Mouse (Mus musculus) midbrain, embryonic 13.5 days (tissue): ENCODE data around the gene Hoxb2. TPM values are rescaled to one million over a fixed set of nuclear protein-coding genes. Genes with fewer than 3 reads are reported as not detected.

Experiments
- ATAC-seq: fragments of 200-750 bp; cut with Nextera tagmentation; 2 replicates; pipeline ENCODE4 v1.8.0; 2017; ENCODE audit warnings: mild to moderate bottlenecking, moderate TSS enrichment, moderate library complexity
- H3K27ac ChIP-seq: fragments of 300-500 bp; sonication (generic); 2 replicates; pipeline ENCODE4 v1.5.1; 2015; ENCODE audit warnings: inconsistent platforms, mild to moderate bottlenecking, moderate library complexity
- H3K27me3 ChIP-seq: fragments of 300-500 bp; sonication (generic); 2 replicates; pipeline ENCODE4 v1.6.1; 2015; ENCODE audit warnings: mild to moderate bottlenecking, inconsistent platforms
- H3K36me3 ChIP-seq: fragments of 300-500 bp; sonication (generic); 2 replicates; pipeline ENCODE4 v1.6.1; 2015; ENCODE audit warnings: mild to moderate bottlenecking, inconsistent platforms
- H3K4me1 ChIP-seq: fragments of 300-500 bp; sonication (generic); replicated peaks from 2 replicates; pipeline ENCODE4 v1.6.1; 2015; ENCODE audit warnings: inconsistent platforms
- H3K4me2 ChIP-seq: fragments of 300-500 bp; sonication (generic); replicated peaks from 2 replicates; pipeline ENCODE4 v1.6.1; 2015; ENCODE audit warnings: moderate library complexity, mild to moderate bottlenecking, inconsistent platforms
- H3K4me3 ChIP-seq: fragments of 300-500 bp; sonication (generic); replicated peaks from 2 replicates; pipeline ENCODE4 v1.5.1; 2015; ENCODE audit warnings: mild to moderate bottlenecking, inconsistent platforms
- H3K9ac ChIP-seq: fragments of 300-500 bp; sonication (generic); replicated peaks from 2 replicates; pipeline ENCODE4 v1.6.1; 2015; ENCODE audit warnings: mild to moderate bottlenecking, inconsistent platforms
- H3K9me3 ChIP-seq: fragments of 300-500 bp; sonication (generic); 2 replicates; pipeline ENCODE4 v1.6.1; 2016; ENCODE audit warnings: mild to moderate bottlenecking, inconsistent platforms
- WGBS: fragments of 180-500 bp; shearing (Covaris S2); methylation state at CpG from one replicate; pipeline ENCODE4 v1.1.7; 2015; 5-methylcytosine and 5-hydroxymethylcytosine counted together
- polyA plus RNA-seq: library from polyadenylated mRNA; unstranded; fragments of >200 nt; fragmentation: Nextera tagmentation; extraction: Ambion mirVana; gene quantifications from 2 replicates; pipeline ENCODE4 v1.2.1, GENCODE M21; 2015

Gene Hoxb2
- polyA plus RNA-seq, 1 experiment from 2014 or later = 0.19 TPM

- H3K36me3 ChIP-seq = no peaks in the 10 kb centered on the region
- H3K4me3 ChIP-seq = no peak overlapping the region
- no peak overlapping the region for H3K4me2 ChIP-seq
- peaks cover 100% of the 10 kb centered on the region for H3K27me3 ChIP-seq
- ATAC-seq = no peak
- H3K9ac ChIP-seq = no peak overlapping the region
- H3K4me1 ChIP-seq = no peaks in the 10 kb centered on the region
- H3K9me3 ChIP-seq = no peaks in the 10 kb centered on the region
- H3K27ac ChIP-seq = no peak overlapping the region
- WGBS = 3% methylated on average over 5 of the region's 5 CpGs
Observed at GRCm38 (mm10) chr11:96327750-96328149, 22.6 kb upstream of the Hoxb2 start.

DNA sequence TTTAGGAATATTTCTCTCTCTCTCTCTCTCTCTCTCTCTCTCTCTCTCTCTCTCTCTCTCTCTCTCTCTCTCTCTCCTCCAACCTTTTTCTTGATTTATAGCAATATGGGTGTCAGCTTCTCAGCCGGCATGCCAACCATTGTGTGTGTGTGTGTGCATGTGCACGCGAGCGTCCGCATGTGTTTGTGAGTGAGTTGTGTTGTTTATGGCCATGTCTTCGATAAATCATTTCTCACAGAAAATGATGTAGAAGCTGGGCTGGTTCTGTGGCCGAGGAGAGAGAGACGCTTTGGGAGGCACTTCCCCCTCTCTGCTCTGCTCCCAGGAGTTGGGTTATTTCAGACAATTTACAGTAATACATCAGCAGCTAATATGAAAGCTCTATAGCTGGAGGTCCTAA is 21.7 kb upstream of the Hoxb2 start:
- Histone ChIP-seq H3K4me1 (0 out of 2 replicates have a peak, but pooled peaks cover 2% of the 10 kb centered on the region), H3K9me3 (no peaks in the 10 kb centered on the region), H3K9ac (no peak overlapping the region), H3K4me2 (no peak overlapping the region), H3K27ac (no peak overlapping the region), H3K4me3 (no peak overlapping the region), H3K36me3 (no peaks in the 10 kb centered on the region), H3K27me3 (peaks cover 100% of the 10 kb centered on the region)
- no peak for ATAC-seq
- WGBS = 3% methylated on average over 8 of the region's 8 CpGs

DNA sequence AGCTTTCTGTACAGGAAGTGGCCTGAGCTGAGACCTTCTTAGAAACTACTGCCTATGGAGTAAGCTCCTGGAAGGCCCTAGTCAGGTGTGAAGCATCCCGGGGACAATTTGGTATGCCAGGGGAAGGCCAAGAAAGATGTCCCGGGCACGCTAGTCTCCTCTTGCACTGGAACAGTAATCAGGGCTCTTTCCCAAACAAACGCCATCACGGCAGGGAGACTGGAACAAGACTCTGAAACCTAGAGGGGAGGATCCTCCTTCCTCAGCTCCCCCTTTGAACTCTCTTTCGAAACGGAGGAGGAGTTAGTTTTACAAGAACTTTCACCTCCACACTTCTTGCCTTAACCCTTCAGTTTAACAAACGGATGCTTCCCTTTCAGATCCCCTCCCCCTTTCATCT is 18.2 kb upstream of the Hoxb2 start:
- no peaks in the 10 kb centered on the region for H3K36me3 ChIP-seq
- H3K27me3 ChIP-seq = peaks cover 100% of the 10 kb centered on the region
- no peak overlapping the region for H3K4me3 ChIP-seq
- H3K9me3 ChIP-seq = no peaks in the 10 kb centered on the region
- no peak overlapping the region for H3K4me2 ChIP-seq
- no peak overlapping the region for H3K9ac ChIP-seq
- ATAC-seq = no peak
- WGBS = 1% methylated on average over 8 of the region's 8 CpGs
- 0 out of 2 replicates have a peak, but pooled peaks cover 2% of the 10 kb centered on the region for H3K4me1 ChIP-seq
- no peak overlapping the region for H3K27ac ChIP-seq

GRCm38 (mm10) chr11:96332618-96333032 is 17.7 kb upstream of the Hoxb2 start:
- no peaks in the 10 kb centered on the region for H3K9me3 ChIP-seq
- no peak overlapping the region for H3K4me3 ChIP-seq
- 0 out of 2 replicates have a peak, but pooled peaks cover 2% of the 10 kb centered on the region for H3K4me1 ChIP-seq
- no peaks in the 10 kb centered on the region for H3K36me3 ChIP-seq
- H3K4me2 ChIP-seq = no peak overlapping the region
- WGBS = under 1% methylated on average over 35 of the region's 35 CpGs
- H3K9ac ChIP-seq = no peak overlapping the region
- no peak overlapping the region for H3K27ac ChIP-seq
- ATAC-seq = no peak
- peaks cover 100% of the 10 kb centered on the region for H3K27me3 ChIP-seq

- Histone ChIP-seq H3K4me2 (no peak overlapping the region), H3K27ac (no peak overlapping the region), H3K9me3 (no peaks in the 10 kb centered on the region), H3K27me3 (peaks cover 100% of the 10 kb centered on the region), H3K4me3 (no peak overlapping the region), H3K9ac (no peak overlapping the region), H3K36me3 (no peaks in the 10 kb centered on the region), H3K4me1 (0 out of 2 replicates have a peak, but pooled peaks cover 2% of the 10 kb centered on the region)
- WGBS = under 1% methylated on average over 17 of the region's 17 CpGs
- ATAC-seq = no peak
Observed at GRCm38 (mm10) chr11:96333241-96334001, 16.9 kb upstream of the Hoxb2 start.

DNA sequence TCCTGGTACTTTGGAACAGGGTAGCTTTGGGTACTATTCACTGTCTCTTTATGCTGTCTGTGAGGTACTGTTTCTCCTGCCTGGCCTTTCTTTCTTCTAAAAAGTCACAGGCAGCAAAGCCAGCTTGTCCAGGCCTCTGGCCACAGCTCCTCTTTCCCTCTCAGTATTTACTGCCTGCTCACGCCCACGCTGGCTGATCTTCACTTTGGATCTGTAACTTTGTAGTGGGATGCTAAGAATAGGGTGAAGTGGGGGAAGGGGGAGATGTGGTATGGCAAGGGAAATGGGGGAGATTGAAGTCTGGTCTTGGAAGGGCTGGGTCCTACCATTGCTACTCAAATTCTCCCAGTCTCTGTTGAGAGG is 16.3 kb upstream of the Hoxb2 start:
- H3K4me3 ChIP-seq = no peak overlapping the region
- H3K9ac ChIP-seq = no peak overlapping the region
- H3K36me3 ChIP-seq = no peaks in the 10 kb centered on the region
- 13% methylated on average over 2 of the region's 2 CpGs for WGBS
- H3K27ac ChIP-seq = no peak overlapping the region
- H3K27me3 ChIP-seq = peaks cover 100% of the 10 kb centered on the region
- no peaks in the 10 kb centered on the region for H3K9me3 ChIP-seq
- H3K4me1 ChIP-seq = 0 out of 2 replicates have a peak, but pooled peaks cover 2% of the 10 kb centered on the region
- no peak for ATAC-seq
- no peak overlapping the region for H3K4me2 ChIP-seq

- H3K36me3 ChIP-seq = no peaks in the 10 kb centered on the region
- H3K27me3 ChIP-seq = peaks cover 100% of the 10 kb centered on the region
- no peak overlapping the region for H3K9ac ChIP-seq
- 31% methylated on average over 3 of the region's 3 CpGs for WGBS
- 0 out of 2 replicates have a peak, but pooled peaks cover 2% of the 10 kb centered on the region for H3K4me1 ChIP-seq
- no peak overlapping the region for H3K27ac ChIP-seq
- H3K4me3 ChIP-seq = no peak overlapping the region
- no peak overlapping the region for H3K4me2 ChIP-seq
- no peaks in the 10 kb centered on the region for H3K9me3 ChIP-seq
- ATAC-seq = no peak
Observed at GRCm38 (mm10) chr11:96334998-96335397, 15.3 kb upstream of the Hoxb2 start.

DNA sequence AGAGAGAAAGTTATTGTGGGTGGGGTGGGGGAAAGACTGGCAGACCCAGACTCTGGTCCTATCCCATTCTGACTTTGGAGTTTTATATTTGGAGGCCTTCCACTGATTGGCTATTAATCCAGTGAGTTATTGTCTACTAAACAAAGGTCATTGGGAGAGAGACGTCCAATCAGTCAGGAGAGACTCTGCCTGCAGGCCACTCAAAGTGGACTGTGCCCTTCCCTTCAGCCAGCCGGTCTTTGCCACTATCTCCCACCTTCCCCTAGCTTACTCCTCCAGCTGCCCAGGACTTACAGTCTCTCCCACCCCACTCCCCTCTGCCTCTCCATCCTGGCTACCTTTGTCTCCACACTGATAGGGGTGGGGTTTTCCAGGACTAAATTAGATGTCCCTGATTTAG is 13.7 kb upstream of the Hoxb2 start:
- Histone ChIP-seq H3K4me1 (0 out of 2 replicates have a peak, but pooled peaks cover 2% of the 10 kb centered on the region), H3K9me3 (no peaks in the 10 kb centered on the region), H3K27me3 (peaks cover 100% of the 10 kb centered on the region), H3K4me3 (no peak overlapping the region), H3K36me3 (no peaks in the 10 kb centered on the region), H3K9ac (no peak overlapping the region), H3K27ac (no peak overlapping the region), H3K4me2 (no peak overlapping the region)
- WGBS = 0% methylated on average over 2 of the region's 2 CpGs
- ATAC-seq = no peak

DNA sequence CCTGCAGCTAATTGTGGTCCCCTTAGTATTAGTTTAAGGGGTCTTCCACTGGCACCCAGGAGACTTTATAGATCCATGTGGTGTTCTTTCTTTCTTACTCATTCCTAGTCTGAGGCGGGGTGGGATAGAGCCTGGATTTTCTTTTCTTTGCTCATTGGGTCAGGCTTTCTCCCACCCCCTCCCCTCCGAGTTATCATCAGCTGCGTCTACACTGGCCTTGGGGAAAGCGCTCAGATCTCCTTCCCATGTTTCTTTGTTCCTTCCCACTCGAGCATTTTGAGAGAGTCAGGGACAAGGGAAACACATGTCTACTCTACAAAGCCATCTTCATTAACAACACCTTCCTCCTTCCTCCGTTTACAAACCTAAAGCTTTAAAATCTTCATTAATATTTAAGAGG is 13.3 kb upstream of the Hoxb2 start:
- Histone ChIP-seq H3K4me2 (no peak overlapping the region), H3K27me3 (peaks cover 100% of the 10 kb centered on the region), H3K4me1 (0 out of 2 replicates have a peak, but pooled peaks cover 2% of the 10 kb centered on the region), H3K9me3 (no peaks in the 10 kb centered on the region), H3K9ac (no peak overlapping the region), H3K36me3 (no peaks in the 10 kb centered on the region), H3K4me3 (no peak overlapping the region), H3K27ac (no peak overlapping the region)
- ATAC-seq = no peak
- 0% methylated on average over 6 of the region's 6 CpGs for WGBS

DNA sequence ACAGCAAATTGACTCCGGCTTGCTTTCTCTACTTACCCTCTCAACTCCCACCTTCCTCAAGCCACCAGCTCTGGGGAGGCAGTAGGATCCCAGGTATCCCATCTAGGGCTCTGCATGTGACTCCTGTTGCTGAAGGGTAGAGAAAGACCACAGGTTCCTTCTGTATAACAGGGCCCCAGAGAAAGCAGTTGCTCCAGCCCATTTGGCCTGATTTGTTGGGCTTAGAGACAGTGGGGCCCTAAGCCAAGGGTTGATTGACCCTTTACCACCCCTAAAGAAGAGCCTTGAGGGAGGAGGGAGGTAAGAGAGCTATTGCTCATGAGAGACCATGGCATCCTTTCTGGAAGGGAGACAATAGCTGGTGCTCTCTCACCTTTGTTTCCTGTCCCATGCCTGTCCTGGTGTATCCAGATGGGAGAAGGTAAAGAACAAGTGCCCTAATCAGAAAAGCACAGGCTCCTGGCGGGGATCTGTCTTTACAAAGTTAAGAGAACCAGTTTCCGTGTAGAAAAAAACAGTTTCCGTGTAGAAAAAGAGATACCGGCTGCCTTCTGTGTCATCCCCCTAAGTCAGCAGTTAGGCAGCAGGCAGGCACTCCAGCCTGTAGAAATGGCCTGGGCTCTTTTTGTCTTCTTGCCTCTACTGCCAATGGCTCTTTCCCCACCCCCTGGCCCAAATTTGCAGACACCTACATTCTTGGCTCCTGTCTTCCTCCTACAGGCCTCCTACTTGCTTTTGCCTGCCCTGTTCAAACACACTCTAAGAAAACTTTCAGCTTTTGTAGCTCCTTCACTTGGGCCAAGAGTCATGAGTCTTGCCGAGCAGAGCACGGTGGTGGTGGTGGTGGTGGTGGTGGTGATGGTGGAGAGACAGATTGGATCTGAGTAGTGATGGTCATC is 11.1 kb upstream of the Hoxb2 start:
- no peaks in the 10 kb centered on the region for H3K36me3 ChIP-seq
- WGBS = 12% methylated on average over 7 of the region's 7 CpGs
- H3K27me3 ChIP-seq = peaks cover 100% of the 10 kb centered on the region
- no peak overlapping the region for H3K4me2 ChIP-seq
- no peak overlapping the region for H3K9ac ChIP-seq
- H3K4me3 ChIP-seq = no peak overlapping the region
- no peaks in the 10 kb centered on the region for H3K4me1 ChIP-seq
- no peak for ATAC-seq
- H3K27ac ChIP-seq = no peak overlapping the region
- H3K9me3 ChIP-seq = no peaks in the 10 kb centered on the region

DNA sequence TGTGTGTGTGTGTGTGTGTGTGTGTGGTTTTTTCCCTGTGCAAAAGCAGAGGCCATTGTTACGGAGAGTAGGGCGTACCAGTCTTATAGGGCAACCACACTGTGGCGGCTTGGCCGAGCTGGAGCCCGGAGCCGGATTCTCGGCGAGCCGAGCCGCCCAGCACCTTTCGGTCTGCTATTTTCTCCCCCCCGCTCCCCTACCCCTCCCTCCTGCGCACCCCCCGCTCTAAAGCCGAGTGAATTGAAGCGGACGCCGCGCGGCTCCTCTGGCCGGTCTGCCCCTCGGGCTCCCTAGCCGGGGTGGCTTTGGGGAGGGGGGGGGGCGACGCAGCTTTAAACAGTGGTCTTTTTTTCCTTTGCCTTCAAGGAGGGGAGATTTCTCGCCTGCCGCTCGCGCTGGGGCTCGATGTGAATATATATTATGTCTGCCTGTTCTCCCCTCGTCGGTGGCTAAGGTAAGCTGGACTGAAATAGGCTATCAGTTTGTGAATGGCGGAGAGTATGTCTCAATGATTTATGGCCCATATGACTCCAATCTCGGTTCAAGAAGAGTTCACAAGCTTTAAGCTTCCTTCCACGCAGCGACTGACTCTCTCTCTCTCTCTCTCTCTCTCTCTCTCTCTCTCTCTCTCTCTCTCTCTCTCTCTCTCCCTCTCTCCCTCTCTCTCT is 9.5 kb upstream of the Hoxb2 start:
- Histone ChIP-seq H3K27me3 (peaks cover 100% of the 10 kb centered on the region), H3K4me1 (0 out of 2 replicates have a peak, but pooled peaks cover 4% of the 10 kb centered on the region), H3K4me3 (no peak overlapping the region), H3K9me3 (no peaks in the 10 kb centered on the region), H3K4me2 (no peak overlapping the region), H3K36me3 (no peaks in the 10 kb centered on the region), H3K9ac (no peak overlapping the region), H3K27ac (no peak overlapping the region)
- 0% methylated on average over 35 of the region's 36 CpGs for WGBS
- no peak for ATAC-seq
